Mouse (Mus musculus): ENCODE results near the gene Cotl1. TPM values are rescaled to one million over a fixed set of nuclear protein-coding genes. Genes with fewer than 3 reads are reported as not detected.

The Cotl1 gene
- polyA plus RNA-seq, 1 experiment, result 123 TPM

Other genes starting within 250 kb of the Cotl1 start
- 11.1 and 14.5 TPM in 2 replicates for gene Taf1c, start 235.3 kb downstream of the Cotl1 start, polyA plus RNA-seq (2012; rRNA removed)
- gene Adad2, start 227.8 kb downstream of the Cotl1 start, polyA plus RNA-seq (2012; rRNA removed), result not detected in 2 replicates
- 3.5 and 6.6 TPM in 2 replicates for gene Kcng4, start 204.9 kb downstream of the Cotl1 start, polyA plus RNA-seq (2012; rRNA removed)
- 147 and 168 TPM in 2 replicates for gene Wfdc1, start 174.2 kb downstream of the Cotl1 start, polyA plus RNA-seq (2012; rRNA removed)
- gene Atp2c2, start 140.5 kb downstream of the Cotl1 start, polyA plus RNA-seq (2012; rRNA removed), result 2.2 and 2.3 TPM in 2 replicates
- 16.0 and 16.4 TPM in 2 replicates for gene Tldc1, start 62.1 kb downstream of the Cotl1 start, polyA plus RNA-seq (2012; rRNA removed)
- 10.6 and 11.6 TPM in 2 replicates for gene Klhl36, start 21.7 kb upstream of the Cotl1 start, polyA plus RNA-seq (2012; rRNA removed)
- gene Usp10, start 69.8 kb upstream of the Cotl1 start, polyA plus RNA-seq (2012; rRNA removed), result 56.0 and 86.9 TPM in 2 replicates
- 47.8 and 50.2 TPM in 2 replicates for gene Gm20388, start 70.3 kb upstream of the Cotl1 start, polyA plus RNA-seq (2012; rRNA removed)
- 152 and 193 TPM in 2 replicates for gene Crispld2, start 151.9 kb upstream of the Cotl1 start, polyA plus RNA-seq (2012; rRNA removed)

Data from urinary bladder, adult 2 months (tissue).